Mouse (Mus musculus) embryonic fibroblast, embryonic 13.5 days (primary cell): ENCODE measurements around the gene Ccdc177. TPM values are rescaled to one million over a fixed set of nuclear protein-coding genes. Genes with fewer than 3 reads are reported as not detected.

Experiments
- H3K27ac ChIP-seq: 2 replicates; pipeline ENCODE4 v1.5.1; 2012; ENCODE audit warnings: low read length, control low read depth, inconsistent platforms; ENCODE audit not compliant: insufficient read depth
- H3K4me1 ChIP-seq: 2 replicates; pipeline ENCODE4 v1.6.1; 2011; ENCODE audit warnings: low read length; ENCODE audit not compliant: control insufficient read depth, insufficient read depth
- H3K4me3 ChIP-seq: 2 replicates; pipeline ENCODE4 v1.5.1; 2011; ENCODE audit warnings: mild to moderate bottlenecking, control low read depth, low read length; ENCODE audit not compliant: insufficient read depth
- CTCF ChIP-seq: IDR thresholded peaks from 2 replicates; pipeline ENCODE4 v1.5.1; 2011; ENCODE audit warnings: mild to moderate bottlenecking, control low read depth, low read length, moderate library complexity, borderline replicate concordance; ENCODE audit not compliant: insufficient read depth
- POLR2A ChIP-seq: IDR thresholded peaks from 2 replicates; pipeline ENCODE4 v1.6.1; 2011; ENCODE audit warnings: low read depth, mild to moderate bottlenecking, control low read depth, low read length, moderate library complexity
- polyA plus RNA-seq: library from polyadenylated mRNA; stranded (reverse); fragments of >200 nt; gene quantifications from 2 replicates; pipeline ENCODE4 v1.2.4, GENCODE M21; 2011; ENCODE audit warnings: low read depth; ENCODE audit not compliant: missing spikeins, insufficient read length

The Ccdc177 gene
- polyA plus RNA-seq, 1 experiment: not detected

DNA sequence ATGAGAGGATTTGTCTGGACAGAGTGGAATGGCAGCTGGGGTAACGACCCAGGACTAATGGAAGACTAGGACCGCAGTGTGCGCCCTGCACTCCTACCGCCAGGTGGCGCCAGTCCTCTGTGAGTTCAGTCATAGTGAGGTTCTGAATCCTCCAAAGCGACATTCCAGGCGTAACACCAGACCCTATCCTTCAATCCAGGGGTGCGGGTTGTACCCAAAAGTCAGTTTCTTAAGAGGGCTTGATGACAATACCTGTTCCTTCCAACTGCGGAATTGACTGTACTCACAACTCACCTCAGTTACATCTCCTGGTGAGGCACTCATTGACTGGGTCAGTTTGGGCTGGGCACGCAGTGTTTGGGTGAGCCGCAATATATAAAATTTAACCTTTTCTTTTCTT, 9.2 kb upstream of the Ccdc177 start:
- Histone ChIP-seq H3K27ac (no peak overlapping the region), H3K4me3 (no peak overlapping the region), H3K4me1 (no peaks in the 10 kb centered on the region)
- peak; percentile 98 for TF ChIP-seq CTCF
- TF ChIP-seq POLR2A: no peak

DNA sequence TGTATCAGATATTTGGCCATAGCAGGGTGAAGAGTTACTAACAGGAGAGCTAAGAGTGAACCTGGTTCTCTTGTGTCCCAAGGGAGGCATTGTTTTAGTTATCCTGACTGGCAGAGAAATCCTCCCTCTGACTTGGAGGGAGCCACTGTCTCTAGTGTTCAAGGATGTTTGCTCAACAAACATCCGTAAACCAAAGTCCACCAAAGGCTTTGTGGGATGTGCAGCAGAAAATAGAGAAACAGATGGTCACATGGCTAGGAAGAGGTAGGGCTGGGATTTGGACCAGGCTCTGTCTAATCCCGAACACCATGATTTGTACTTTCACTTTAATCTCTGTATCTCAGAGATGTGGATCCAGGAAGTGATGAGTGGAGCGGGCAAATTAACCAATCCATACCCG, 3.6 kb upstream of the Ccdc177 start:
- no peak overlapping the region for H3K27ac ChIP-seq
- H3K4me3 ChIP-seq: no peak overlapping the region
- TF ChIP-seq POLR2A (no peak), CTCF (no peak)
- H3K4me1 ChIP-seq: no peaks in the 10 kb centered on the region

GRCm38 (mm10) chr12:80762982-80763381, 2.5 kb upstream of the Ccdc177 start:
- Histone ChIP-seq H3K4me1 (no peaks in the 10 kb centered on the region), H3K27ac (no peak overlapping the region), H3K4me3 (no peak overlapping the region)
- TF ChIP-seq POLR2A: no peak
- TF ChIP-seq CTCF: no peak

DNA sequence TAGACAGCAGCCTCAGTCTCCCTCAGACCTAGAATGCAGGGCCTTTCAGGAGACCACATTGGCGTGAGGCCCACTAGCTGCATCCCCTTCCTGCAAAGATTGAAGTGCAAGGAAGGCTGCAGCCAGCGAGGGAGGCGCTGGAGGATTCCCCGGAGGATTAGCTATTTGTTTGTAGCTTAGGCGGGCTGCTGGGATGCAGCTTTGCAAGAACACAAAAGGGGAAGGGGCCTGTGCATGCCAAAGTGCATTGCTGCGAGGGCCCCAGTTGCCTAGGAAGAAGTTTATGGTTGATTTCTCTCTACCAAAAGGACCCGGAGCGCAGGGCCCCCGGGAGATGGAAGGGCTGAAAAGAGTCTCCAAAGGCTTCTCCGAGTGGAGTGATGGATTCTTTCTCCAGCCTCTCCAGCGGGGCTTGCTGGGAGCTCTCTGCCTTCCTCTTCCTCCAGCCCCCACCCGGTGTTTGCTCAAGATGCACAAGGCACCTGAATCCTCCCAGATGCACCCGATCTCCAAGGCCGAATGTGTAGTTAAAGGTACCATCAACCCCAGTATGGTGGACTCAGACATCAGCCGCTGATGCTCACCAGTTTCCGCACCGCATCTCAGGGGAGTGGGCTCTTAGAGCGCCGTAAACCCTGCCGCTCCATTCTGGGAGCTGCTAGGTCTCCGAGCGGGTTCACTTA, 633 bp downstream of the Ccdc177 start:
- TF ChIP-seq CTCF: no peak
- no peak for TF ChIP-seq POLR2A
- H3K4me1 ChIP-seq: no peaks in the 10 kb centered on the region

GRCm38 (mm10) chr12:80759387-80759712, 1.1 kb downstream of the Ccdc177 start:
- Histone ChIP-seq H3K4me1 (no peaks in the 10 kb centered on the region), H3K4me3 (no peak overlapping the region), H3K27ac (no peak overlapping the region)
- TF ChIP-seq CTCF: no peak
- TF ChIP-seq POLR2A: no peak

More for the DNA sequence above, 633 bp downstream of the Ccdc177 start:
- H3K4me3 ChIP-seq: peak overlapping the region; percentile 14
- H3K27ac ChIP-seq: no peak overlapping the region

DNA sequence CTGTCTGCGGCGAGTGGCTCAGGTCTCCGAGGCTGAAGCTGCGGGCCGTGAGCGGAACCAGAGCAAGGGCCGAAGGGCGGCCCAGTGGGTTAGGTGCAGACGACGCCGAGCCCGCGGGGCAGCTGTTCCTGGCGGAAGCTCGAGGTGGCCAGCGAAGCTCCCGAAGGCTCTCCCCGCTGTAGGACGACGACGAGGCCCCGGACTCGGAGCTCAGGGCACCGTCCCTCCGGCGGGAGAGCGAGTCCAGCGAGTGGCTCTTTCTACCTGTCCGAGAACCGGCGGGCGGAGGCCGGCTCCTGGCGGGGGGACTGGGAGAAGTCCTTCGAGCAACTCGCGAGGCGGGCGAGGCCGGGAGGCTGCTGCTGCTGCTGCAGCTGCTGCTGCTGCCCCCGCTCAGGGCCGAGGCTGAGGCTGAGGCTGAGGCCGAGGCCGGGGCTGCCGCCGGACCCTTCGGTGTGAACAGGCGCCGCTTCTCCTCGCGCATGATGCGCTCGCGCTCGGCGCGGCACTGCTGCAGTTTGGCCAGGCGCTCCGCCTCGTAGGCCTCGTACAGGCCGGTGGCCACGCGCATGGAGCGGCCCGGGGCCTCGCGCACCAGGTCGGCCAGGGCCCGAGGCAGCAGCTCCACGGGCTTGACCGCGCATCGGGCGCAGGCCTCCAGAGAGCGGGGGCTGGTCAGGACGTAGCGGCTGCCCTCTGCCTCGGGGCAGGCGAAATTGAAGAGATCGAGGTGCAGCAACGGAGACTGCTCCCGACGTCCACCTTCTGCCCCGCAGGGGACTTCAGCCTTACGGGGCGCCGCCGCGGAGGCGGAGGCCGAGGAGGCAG, 1.7 kb downstream of the Ccdc177 start:
- Histone ChIP-seq H3K4me3 (0 out of 2 replicates have a peak overlapping the region, but pooled peaks have one; percentile 32), H3K4me1 (no peaks in the 10 kb centered on the region), H3K27ac (no peak overlapping the region)
- TF ChIP-seq POLR2A (no peak), CTCF (no peak)

- H3K4me3 ChIP-seq: peak overlapping the region; percentile 32
- no peak overlapping the region for H3K27ac ChIP-seq
- no peaks in the 10 kb centered on the region for H3K4me1 ChIP-seq
- TF ChIP-seq POLR2A (no peak), CTCF (no peak)
Measured at GRCm38 (mm10) chr12:80757751-80758558, 2.5 kb downstream of the Ccdc177 start.

- Histone ChIP-seq H3K4me3 (no peak overlapping the region), H3K4me1 (peaks cover 8% of the 10 kb centered on the region), H3K27ac (no peak overlapping the region)
- TF ChIP-seq CTCF: no peak
- TF ChIP-seq POLR2A: no peak
Measured at GRCm38 (mm10) chr12:80751556-80751955, 8.9 kb downstream of the Ccdc177 start.

DNA sequence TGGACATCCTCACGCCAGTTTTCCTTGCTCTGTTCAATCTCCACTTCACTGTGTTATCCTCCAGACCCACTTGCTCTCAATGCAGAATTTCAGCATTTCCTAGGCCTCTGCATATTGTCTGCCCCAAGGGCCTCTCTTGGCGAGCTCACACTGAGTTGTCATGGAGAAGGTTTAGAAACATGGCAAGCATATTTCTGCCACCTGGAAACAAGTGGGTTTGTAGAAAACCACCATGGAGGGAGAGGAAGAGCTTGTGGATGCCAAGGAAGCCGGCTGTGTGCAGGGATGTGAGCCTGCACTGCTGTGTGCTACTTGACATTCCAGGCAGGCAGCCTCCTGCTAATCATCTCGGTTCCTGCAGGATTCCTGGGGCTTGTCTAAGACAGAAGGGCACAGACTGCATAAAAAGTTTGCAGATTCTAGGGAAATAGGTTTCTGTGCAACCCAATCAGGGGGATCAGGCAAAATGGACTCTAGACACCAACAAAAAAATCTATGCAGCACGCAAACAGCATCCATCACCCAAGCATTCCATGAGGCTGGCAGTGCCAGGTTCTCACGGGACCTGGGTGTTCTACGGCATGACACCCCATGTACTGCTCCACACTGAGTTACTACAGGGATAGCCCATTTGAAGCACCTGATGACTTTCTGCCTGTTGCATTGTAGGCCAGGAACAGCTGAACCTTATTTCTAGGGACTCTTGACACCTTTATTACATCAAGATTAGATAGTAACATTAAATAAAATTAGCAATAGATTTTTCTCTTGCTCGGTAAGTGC, 14.3 kb downstream of the Ccdc177 start:
- Histone ChIP-seq H3K4me1 (peaks cover 1% of the 10 kb centered on the region; the same call in 1 of the 2 replicates), H3K4me3 (no peak overlapping the region), H3K27ac (no peak overlapping the region)
- TF ChIP-seq POLR2A: no peak
- TF ChIP-seq CTCF: no peak
